Mouse (Mus musculus): ENCODE results near the gene Blm.

DNA sequence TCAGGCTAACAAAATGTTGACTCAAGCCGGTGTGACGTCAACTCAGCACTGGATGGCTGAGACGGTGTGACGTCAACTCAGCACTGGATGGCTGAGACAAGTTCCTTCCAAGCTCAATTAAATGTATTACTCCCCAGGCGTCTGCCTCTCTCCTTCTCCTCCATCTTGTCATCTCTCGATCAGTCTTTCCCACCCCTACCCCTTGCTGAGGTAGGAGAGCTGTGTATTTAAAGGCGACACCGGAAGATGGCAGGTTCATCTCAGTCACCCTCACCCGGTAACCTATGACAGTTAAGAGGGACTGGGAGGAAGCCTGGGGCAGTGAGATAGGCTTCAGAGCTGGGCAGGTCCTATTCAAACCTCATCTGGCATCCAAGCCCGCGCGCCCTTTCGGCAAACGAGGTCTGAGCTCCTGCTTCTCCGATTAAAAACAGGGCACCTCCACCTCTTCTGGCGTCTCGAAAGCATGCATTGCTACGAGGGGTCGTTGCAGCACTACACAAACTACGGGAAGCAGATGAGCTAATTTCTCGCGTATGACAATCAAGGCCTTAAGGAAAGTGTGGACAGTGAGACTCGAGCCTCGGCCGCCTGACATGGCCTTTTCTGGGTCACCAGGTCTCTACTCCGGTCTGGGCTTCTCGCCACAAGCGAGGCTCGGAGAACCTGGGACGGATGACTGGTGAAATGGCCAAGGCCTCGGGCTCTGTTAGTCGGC, 469 bp downstream of the Blm start:
- TF ChIP-seq CTCF (IDR thresholded peaks at IDR 0.05; ENCODE audit: insufficient read depth, low read length) (no peak), POLR2A (IDR thresholded peaks at IDR 0.05; ENCODE audit: borderline replicate concordance, extremely low read depth, low read depth, low read length) (no peak)

Measured in lung, adult 2 months (tissue).